Mouse (Mus musculus) kidney, adult 2 months (tissue): ENCODE data around the gene Mr1. TPM values are rescaled to one million over a fixed set of nuclear protein-coding genes. Genes with fewer than 3 reads are reported as not detected.
A peak's percentile ranks its signal among the peaks of the same experiment; 100 is the strongest.

ENCODE experiments used
- DNase-seq: peaks from one replicate; pipeline ENCODE4 v3.0.0; 2021
- H3K27ac ChIP-seq: fragments of 200-500 bp; 2 replicates; pipeline ENCODE4 v1.5.1; 2012; ENCODE audit warnings: low read depth, low read length, control low read depth, inconsistent platforms; ENCODE audit not compliant: insufficient read depth
- H3K27me3 ChIP-seq: fragments of 200-500 bp; replicated peaks from 2 replicates; pipeline ENCODE4 v1.6.1; 2012; ENCODE audit warnings: mild to moderate bottlenecking, moderate library complexity, low read length, inconsistent platforms; ENCODE audit not compliant: control insufficient read depth, insufficient read depth
- H3K36me3 ChIP-seq: fragments of 200-500 bp; 2 replicates; pipeline ENCODE4 v1.6.1; 2012; ENCODE audit warnings: mild to moderate bottlenecking, moderate library complexity, low read length, inconsistent platforms; ENCODE audit not compliant: control insufficient read depth, insufficient read depth
- H3K4me1 ChIP-seq: fragments of 200-500 bp; 2 replicates; pipeline ENCODE4 v1.6.1; 2011; ENCODE audit warnings: low read length; ENCODE audit not compliant: control insufficient read depth, insufficient read depth
- H3K4me3 ChIP-seq: fragments of 200-500 bp; 2 replicates; pipeline ENCODE4 v1.5.1; 2011; ENCODE audit warnings: mild to moderate bottlenecking, low read depth, low read length, control low read depth; ENCODE audit not compliant: insufficient read depth
- CTCF ChIP-seq: fragments of 200-500 bp; conservative IDR thresholded peaks from 2 replicates; pipeline ENCODE4 v1.5.1; 2011; ENCODE audit warnings: low read depth, mild to moderate bottlenecking, control low read depth, low read length, moderate library complexity, mixed read lengths; ENCODE audit not compliant: insufficient read depth, insufficient read length
- POLR2A ChIP-seq: fragments of 200-500 bp; IDR thresholded peaks from one replicate; pipeline ENCODE4 v1.6.1; 2011; ENCODE audit warnings: low read depth, low read length, control low read depth
- WGBS: fragments of 180-500 bp; shearing (Covaris S2); methylation state at CpG from one replicate; pipeline ENCODE4 v1.1.7; 2018; 5-methylcytosine and 5-hydroxymethylcytosine counted together
- polyA plus RNA-seq: library from polyadenylated mRNA; depleted of rRNA; stranded (reverse); fragments of >200 nt; gene quantifications from 2 replicates; pipeline ENCODE4 v1.2.3, GENCODE M21; 2012

The Mr1 gene
- polyA plus RNA-seq, 1 experiment, result 4.5 TPM

DNA sequence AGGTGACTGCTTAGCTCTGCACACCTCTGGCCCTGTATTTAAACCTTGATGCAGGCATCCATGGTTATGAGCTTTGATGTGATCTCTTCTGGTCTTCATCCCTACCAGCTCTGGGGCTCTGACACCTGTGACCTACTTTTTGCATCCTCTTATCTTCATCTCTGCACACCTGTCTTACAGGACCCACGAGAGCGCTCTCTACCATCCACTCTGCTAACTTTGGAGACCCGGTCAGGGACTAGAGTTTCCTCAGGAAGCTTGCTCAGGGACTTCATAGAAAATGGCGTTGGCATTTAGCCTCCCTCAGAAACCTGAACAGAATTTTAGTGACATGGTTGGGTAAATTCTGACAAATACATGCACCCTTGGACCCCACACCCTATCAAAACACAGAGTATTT is 7.3 kb upstream of the Mr1 start:
- Histone ChIP-seq H3K27me3 (no peaks in the 10 kb centered on the region), H3K4me3 (no peak overlapping the region), H3K36me3 (no peaks in the 10 kb centered on the region), H3K27ac (no peak overlapping the region), H3K4me1 (peaks cover 3% of the 10 kb centered on the region; the same call in 1 of the 2 replicates)
- TF ChIP-seq CTCF (no peak), POLR2A (no peak)
- WGBS, result 60% methylated on average over 4 of the region's 4 CpGs
- no peak for DNase-seq

DNA sequence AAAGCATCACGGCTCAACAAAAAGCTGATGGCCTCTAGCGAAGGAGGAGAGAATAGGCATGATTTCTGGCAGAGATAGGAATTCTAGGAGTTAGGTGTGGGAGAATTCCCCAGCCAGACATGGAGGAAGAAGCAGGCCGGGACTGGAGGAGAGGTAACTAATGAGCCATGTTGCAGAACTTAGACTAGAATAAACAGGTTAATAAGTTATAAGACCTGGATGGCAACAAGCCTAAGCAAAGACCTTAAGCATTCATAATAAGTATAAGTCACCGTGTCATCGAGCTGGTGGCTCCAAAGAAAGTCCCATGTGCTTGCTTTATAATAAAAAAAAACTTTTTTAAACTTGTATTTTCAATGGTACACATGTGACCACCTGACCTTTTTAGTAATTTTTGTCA is 4.2 kb upstream of the Mr1 start:
- peak; percentile 72 for DNase-seq
- Histone ChIP-seq H3K4me3 (no peak overlapping the region), H3K36me3 (no peaks in the 10 kb centered on the region), H3K27me3 (no peaks in the 10 kb centered on the region), H3K4me1 (peaks cover 3% of the 10 kb centered on the region; the same call in 1 of the 2 replicates), H3K27ac (peak overlapping the region; percentile 77)
- 45% methylated on average over 5 of the region's 5 CpGs for WGBS
- no peak for TF ChIP-seq CTCF
- no peak for TF ChIP-seq POLR2A

DNA sequence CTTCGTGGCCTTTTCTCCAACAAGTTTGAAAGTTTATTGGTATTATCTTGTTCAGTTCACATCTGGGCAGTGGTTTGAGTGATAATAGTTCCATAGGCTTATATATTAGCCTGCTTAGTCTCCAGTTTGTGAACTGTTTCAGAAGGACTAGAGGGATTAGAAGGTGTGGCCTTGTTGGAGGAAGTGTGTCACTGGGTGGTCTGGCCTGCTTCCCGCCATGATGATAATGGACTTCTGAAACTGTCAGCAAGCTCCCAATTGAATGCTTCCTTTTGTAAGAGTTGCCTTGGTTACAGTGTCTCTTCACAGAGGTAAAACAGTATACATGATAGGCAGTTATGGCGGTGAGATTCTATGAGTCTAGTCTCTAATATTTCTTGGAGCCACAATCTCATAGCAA is 2.8 kb upstream of the Mr1 start:
- Histone ChIP-seq H3K4me1 (peaks cover 3% of the 10 kb centered on the region; the same call in 1 of the 2 replicates), H3K4me3 (no peak overlapping the region), H3K27ac (no peak overlapping the region), H3K36me3 (no peaks in the 10 kb centered on the region), H3K27me3 (no peaks in the 10 kb centered on the region)
- no peak for TF ChIP-seq POLR2A
- 93% methylated on average over 3 of the region's 3 CpGs for WGBS
- DNase-seq, result no peak

DNA sequence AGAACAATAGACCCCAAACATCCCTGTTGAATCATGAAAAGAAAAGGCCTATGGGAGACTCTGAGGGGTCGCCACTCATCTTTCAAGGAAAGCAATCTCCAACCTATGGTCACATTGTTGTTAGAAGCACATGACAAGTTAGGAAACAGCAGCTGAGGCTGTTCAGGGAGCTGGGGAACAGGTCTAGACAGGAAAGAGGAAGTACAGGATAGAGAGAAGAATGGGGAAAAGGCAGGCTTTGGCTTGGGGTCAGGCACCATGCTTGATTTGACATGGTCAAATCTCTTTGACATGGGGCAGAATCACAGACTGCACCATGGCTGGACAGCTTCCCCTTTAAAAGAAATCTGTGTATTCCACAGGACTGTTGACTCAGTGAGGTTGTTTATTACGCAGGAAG is 614 bp upstream of the Mr1 start:
- TF ChIP-seq CTCF, result no peak
- no peak for TF ChIP-seq POLR2A
- DNase-seq, result no peak
- Histone ChIP-seq H3K27ac (no peak overlapping the region), H3K27me3 (no peaks in the 10 kb centered on the region), H3K4me1 (peaks cover 3% of the 10 kb centered on the region; the same call in 1 of the 2 replicates), H3K4me3 (no peak overlapping the region), H3K36me3 (no peaks in the 10 kb centered on the region)
- 96% methylated on average over 2 of the region's 2 CpGs for WGBS

DNA sequence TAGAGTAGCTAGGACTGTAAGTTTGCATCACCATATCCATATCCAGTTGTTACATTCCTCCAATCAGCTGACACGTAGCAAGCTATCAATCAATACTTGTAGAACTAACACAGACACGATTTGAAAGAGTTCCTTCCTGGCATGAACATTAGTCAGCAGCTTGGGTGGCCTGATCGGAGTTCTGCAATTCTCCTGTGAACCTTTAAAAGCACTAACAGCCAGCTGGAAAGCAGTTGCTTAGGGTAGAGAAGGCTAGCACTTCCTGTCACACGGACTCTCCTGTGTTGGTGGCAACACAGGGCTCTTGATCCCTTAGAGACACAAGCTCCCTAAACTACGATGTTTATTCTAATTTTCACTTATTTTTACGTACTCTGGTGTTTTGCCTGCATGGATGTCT is 994 bp downstream of the Mr1 start:
- H3K27me3 ChIP-seq, result no peaks in the 10 kb centered on the region
- H3K27ac ChIP-seq, result peak overlapping the region; percentile 12; the same call in 1 of the 2 replicates
- no peak for TF ChIP-seq POLR2A
- no peak for TF ChIP-seq CTCF
- WGBS, result 34% methylated on average over 6 of the region's 6 CpGs
- no peaks in the 10 kb centered on the region for H3K36me3 ChIP-seq
- DNase-seq, result peak; percentile 39
- H3K4me3 ChIP-seq, result peak overlapping the region; percentile 94; the same call in 1 of the 2 replicates
- peaks cover 2% of the 10 kb centered on the region; the same call in 1 of the 2 replicates for H3K4me1 ChIP-seq

DNA sequence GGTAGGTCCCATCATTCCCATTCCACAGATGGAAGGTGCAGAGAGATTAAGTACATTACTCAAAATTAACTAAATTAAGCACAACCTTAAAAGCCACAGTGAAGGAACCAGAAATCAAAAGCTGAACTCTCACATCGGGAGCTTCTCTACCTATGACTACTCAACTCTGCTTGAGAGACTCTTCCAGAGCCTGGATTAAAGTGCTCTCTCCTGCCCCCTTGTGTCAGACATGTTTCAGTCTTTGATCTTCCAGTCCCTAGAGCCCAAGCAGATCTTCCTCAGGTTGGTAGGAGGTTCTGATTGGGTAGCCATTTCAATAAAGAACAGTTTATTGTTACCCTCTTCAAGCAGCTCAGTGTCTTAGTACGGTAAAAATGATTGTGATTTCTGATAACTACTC is 6.5 kb downstream of the Mr1 start:
- peak; percentile 65 for TF ChIP-seq CTCF
- TF ChIP-seq POLR2A, result no peak
- no peak overlapping the region for H3K4me3 ChIP-seq
- no peaks in the 10 kb centered on the region for H3K4me1 ChIP-seq
- WGBS, result 41% methylated on average over 2 of the region's 2 CpGs
- H3K27me3 ChIP-seq, result no peaks in the 10 kb centered on the region
- no peaks in the 10 kb centered on the region for H3K36me3 ChIP-seq
- DNase-seq, result peak; percentile 88
- no peak overlapping the region for H3K27ac ChIP-seq

DNA sequence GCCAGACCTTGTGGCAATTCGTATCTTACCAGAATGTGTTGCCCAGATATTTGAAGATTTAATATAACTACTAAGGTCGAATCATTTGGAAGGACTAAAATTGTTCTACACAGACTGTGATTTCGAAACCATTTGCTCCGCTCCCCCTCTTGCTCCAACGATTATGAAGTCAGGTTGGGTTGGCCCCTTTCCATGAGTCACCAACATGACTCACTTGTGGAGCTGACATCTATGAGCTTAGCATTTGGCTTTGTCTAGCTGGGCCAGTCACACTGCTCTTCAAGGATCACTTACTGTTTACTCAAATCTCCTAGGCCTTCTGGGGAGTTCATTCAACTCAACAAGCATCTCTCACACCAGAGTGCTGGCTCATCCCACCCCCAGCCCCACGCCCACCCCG is 7.8 kb downstream of the Mr1 start:
- no peak overlapping the region for H3K4me3 ChIP-seq
- 82% methylated on average over 7 of the region's 7 CpGs for WGBS
- H3K27me3 ChIP-seq, result no peaks in the 10 kb centered on the region
- H3K4me1 ChIP-seq, result no peaks in the 10 kb centered on the region
- no peak for DNase-seq
- no peak overlapping the region for H3K27ac ChIP-seq
- TF ChIP-seq POLR2A, result no peak
- no peak for TF ChIP-seq CTCF
- H3K36me3 ChIP-seq, result no peaks in the 10 kb centered on the region

DNA sequence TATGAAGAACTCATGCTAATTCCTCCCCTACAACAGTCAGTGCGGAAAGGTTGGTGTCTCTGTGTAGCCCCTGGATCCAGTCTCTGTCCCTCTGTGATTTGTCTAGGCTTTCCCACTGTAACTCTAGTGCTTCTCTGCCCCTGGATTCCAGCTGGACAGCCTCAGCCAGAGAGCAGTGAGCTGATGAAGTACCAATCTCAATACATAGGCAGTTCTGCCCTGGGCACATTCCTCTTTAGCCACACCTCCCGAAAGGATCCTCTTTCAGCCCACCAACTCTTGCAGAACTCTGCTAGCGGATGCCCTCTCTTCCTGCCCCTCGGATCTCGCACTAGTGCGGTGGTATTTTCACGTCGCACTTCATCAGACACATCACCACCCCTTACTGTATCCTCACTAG is 11.7 kb downstream of the Mr1 start:
- Histone ChIP-seq H3K4me1 (no peaks in the 10 kb centered on the region), H3K27ac (no peak overlapping the region), H3K27me3 (no peaks in the 10 kb centered on the region), H3K36me3 (no peaks in the 10 kb centered on the region), H3K4me3 (no peak overlapping the region)
- TF ChIP-seq CTCF (no peak), POLR2A (no peak)
- DNase-seq, result no peak
- WGBS, result 57% methylated on average over 8 of the region's 8 CpGs
